Mouse (Mus musculus) heart, adult 2 months (tissue): ENCODE measurements around the gene Rer1. TPM values are rescaled to one million over a fixed set of nuclear protein-coding genes. Genes with fewer than 3 reads are reported as not detected.

Source experiments
- DNase-seq, 2 experiments: peaks; one replicate each; pipeline ENCODE4 v3.0.0; 2021
- H3K27ac ChIP-seq: fragments of 200-600 bp; 2 replicates; pipeline ENCODE4 v1.8.1; 2022
- H3K27me3 ChIP-seq: fragments of 200-500 bp; 2 replicates; pipeline ENCODE4 v1.6.1; 2012; ENCODE audit warnings: mild to moderate bottlenecking, low read length, inconsistent platforms, mixed read lengths; ENCODE audit not compliant: control insufficient read depth, insufficient read depth
- H3K36me3 ChIP-seq: fragments of 200-500 bp; 2 replicates; pipeline ENCODE4 v1.6.1; 2012; ENCODE audit warnings: low read length, inconsistent platforms; ENCODE audit not compliant: control insufficient read depth, insufficient read depth
- H3K4me1 ChIP-seq: fragments of 200-500 bp; 2 replicates; pipeline ENCODE4 v1.6.1; 2011; ENCODE audit warnings: low read length; ENCODE audit not compliant: control insufficient read depth, insufficient read depth
- H3K4me3 ChIP-seq: fragments of 200-600 bp; 2 replicates; pipeline ENCODE4 v1.8.1; 2022
- H3K79me2 ChIP-seq: fragments of 200-500 bp; replicated peaks from 2 replicates; pipeline ENCODE4 v1.6.1; 2012; ENCODE audit warnings: mild to moderate bottlenecking, inconsistent platforms, low read length, moderate library complexity, mixed read lengths; ENCODE audit not compliant: control insufficient read depth, insufficient read depth
- H3K9ac ChIP-seq: fragments of 200-500 bp; 2 replicates; pipeline ENCODE4 v1.6.1; 2012; ENCODE audit warnings: low read depth, mild to moderate bottlenecking, control low read depth, inconsistent platforms, low read length, mixed read lengths
- CTCF ChIP-seq: fragments of 200-600 bp; IDR thresholded peaks from 2 replicates; pipeline ENCODE4 v1.8.1; 2022; ENCODE audit warnings: antibody characterized with exemption, mild to moderate bottlenecking, moderate library complexity
- EP300 ChIP-seq: fragments of 200-500 bp; IDR thresholded peaks from 2 replicates; pipeline ENCODE4 v1.6.1; 2011; ENCODE audit warnings: low read depth, low read length, control low read depth; ENCODE audit not compliant: insufficient read depth
- POLR2A ChIP-seq: fragments of 200-500 bp; IDR thresholded peaks from 2 replicates; pipeline ENCODE4 v1.6.1; 2011; ENCODE audit warnings: mild to moderate bottlenecking, low read depth, low read length, control low read depth; ENCODE audit not compliant: insufficient read depth
- WGBS: fragments of 180-500 bp; shearing (Covaris S2); methylation state at CpG from one replicate; pipeline ENCODE4 v1.1.7; 2018; 5-methylcytosine and 5-hydroxymethylcytosine counted together
- intact Hi-C: fragments of 180-260 bp; cut with DNase I; formaldehyde crosslinking; loops from one replicate; pipeline ENCODE4 v1.15.1; 2025
- polyA plus RNA-seq: library from polyadenylated mRNA; depleted of rRNA; stranded (reverse); fragments of >200 nt; gene quantifications from 2 replicates; pipeline ENCODE4 v1.2.3, GENCODE M21; 2012
- total RNA-seq, 2 experiments: library from RNA; stranded (reverse); gene quantifications; 2 replicates each; pipeline ENCODE4 v1.2.3; 2021

Gene Rer1
- total and polyA plus RNA-seq, 3 experiments: 54.7 to 74.7 (median 67.6) TPM

- 96% methylated on average over 10 of the region's 10 CpGs for WGBS
- intact Hi-C loops: no loop called here
- H3K27me3 ChIP-seq: no peaks in the 10 kb centered on the region
- no peak overlapping the region for H3K4me3 ChIP-seq
- no peaks in the 10 kb centered on the region for H3K79me2 ChIP-seq
- no peaks in the 10 kb centered on the region for H3K4me1 ChIP-seq
- TF ChIP-seq CTCF (no peak), POLR2A (no peak), EP300 (no peak)
- no peaks in the 10 kb centered on the region for H3K36me3 ChIP-seq
- no peak for DNase-seq
- H3K27ac ChIP-seq: no peak overlapping the region
- H3K9ac ChIP-seq: no peak overlapping the region
Measured at GRCm38 (mm10) chr4:155118278-155118677, 32.1 kb upstream of the Rer1 start.

GRCm38 (mm10) chr4:155117396-155117978 lies 31.3 kb upstream of the Rer1 start:
- no peak for DNase-seq
- Histone ChIP-seq H3K27me3 (no peaks in the 10 kb centered on the region), H3K9ac (no peak overlapping the region), H3K27ac (no peak overlapping the region), H3K79me2 (no peaks in the 10 kb centered on the region), H3K4me1 (no peaks in the 10 kb centered on the region), H3K4me3 (no peak overlapping the region), H3K36me3 (no peaks in the 10 kb centered on the region)
- intact Hi-C loops: no loop called here
- TF ChIP-seq CTCF (no peak), POLR2A (no peak), EP300 (no peak)
- 82% methylated on average over 6 of the region's 6 CpGs for WGBS

GRCm38 (mm10) chr4:155116607-155117006 lies 30.4 kb upstream of the Rer1 start:
- WGBS: 67% methylated on average over 4 of the region's 4 CpGs
- no peak for TF ChIP-seq EP300
- TF ChIP-seq CTCF: no peak
- no peak for TF ChIP-seq POLR2A

GRCm38 (mm10) chr4:155113766-155114410 lies 27.7 kb upstream of the Rer1 start:
- TF ChIP-seq CTCF (no peak), EP300 (no peak), POLR2A (no peak)
- Histone ChIP-seq H3K27me3 (no peaks in the 10 kb centered on the region), H3K9ac (no peak overlapping the region), H3K36me3 (no peaks in the 10 kb centered on the region), H3K79me2 (no peaks in the 10 kb centered on the region), H3K4me3 (no peak overlapping the region), H3K27ac (no peak overlapping the region), H3K4me1 (no peaks in the 10 kb centered on the region)
- intact Hi-C loops: no loop called here
- 80% methylated on average over 8 of the region's 8 CpGs for WGBS
- no peak for DNase-seq

More at GRCm38 (mm10) chr4:155116607-155117006, 30.4 kb upstream of the Rer1 start:
- no peak for DNase-seq
- H3K27ac ChIP-seq: no peak overlapping the region
- H3K9ac ChIP-seq: no peak overlapping the region
- H3K79me2 ChIP-seq: no peaks in the 10 kb centered on the region
- no peaks in the 10 kb centered on the region for H3K36me3 ChIP-seq
- intact Hi-C loops: no loop called here
- H3K4me1 ChIP-seq: no peaks in the 10 kb centered on the region
- H3K4me3 ChIP-seq: no peak overlapping the region
- no peaks in the 10 kb centered on the region for H3K27me3 ChIP-seq

GRCm38 (mm10) chr4:155109471-155109870 lies 23.3 kb upstream of the Rer1 start:
- H3K9ac ChIP-seq: no peak overlapping the region
- intact Hi-C loops: no loop called here
- WGBS: 67% methylated on average over 5 of the region's 5 CpGs
- TF ChIP-seq CTCF (no peak), EP300 (no peak), POLR2A (no peak)
- no peak overlapping the region for H3K4me3 ChIP-seq
- no peak for DNase-seq
- H3K4me1 ChIP-seq: no peaks in the 10 kb centered on the region
- no peaks in the 10 kb centered on the region for H3K36me3 ChIP-seq
- H3K27me3 ChIP-seq: no peaks in the 10 kb centered on the region
- no peak overlapping the region for H3K27ac ChIP-seq
- no peaks in the 10 kb centered on the region for H3K79me2 ChIP-seq

- Histone ChIP-seq H3K4me3 (no peak overlapping the region), H3K9ac (no peak overlapping the region), H3K4me1 (no peaks in the 10 kb centered on the region), H3K27me3 (no peaks in the 10 kb centered on the region), H3K27ac (no peak overlapping the region), H3K79me2 (no peaks in the 10 kb centered on the region), H3K36me3 (no peaks in the 10 kb centered on the region)
- intact Hi-C loops: no loop called here
- no peak for DNase-seq
- TF ChIP-seq POLR2A (no peak), CTCF (no peak), EP300 (no peak)
- WGBS: 77% methylated on average over 4 of the region's 4 CpGs
Measured at GRCm38 (mm10) chr4:155107886-155108285, 21.7 kb upstream of the Rer1 start.
